In genomic region chr14:25554781-25555180, GRCm38 (mm10) we compare ENCODE assay signal across 9 mouse cellular contexts.
A peak's percentile ranks its signal among the peaks of the same experiment; 100 is the strongest.
DNase-seq lines count a peak whose midpoint lies in the region; ATAC-seq and TF ChIP-seq lines count a peak whose summit lies in the region.
"Had no signal": no experiment of that assay in that cellular context is flagged by ENCODE, and none has a peak within 500 bp of the region (broad histone marks: within the 10 kb centered on the region; RNA-seq: fewer than 3 reads in every experiment).

No protein-coding gene starts in this region.

- peaks cover 83% of the 10 kb centered on the region for H3K4me1 ChIP-seq in heart, embryonic 10.5 days
- H3K4me1 ChIP-seq in forebrain, postnatal 0 days (ENCODE audit: insufficient read depth) = peaks cover 29% of the 10 kb centered on the region
- H3K4me1 ChIP-seq in midbrain, embryonic 14.5 days (ENCODE audit: control insufficient read depth, insufficient read depth, low read length) = peaks cover 64% of the 10 kb centered on the region

- peak overlapping the region; percentile 63; the same call in 1 of the 2 replicates for H3K27ac ChIP-seq in heart, embryonic 10.5 days
- H3K27ac ChIP-seq in forebrain, postnatal 0 days (ENCODE audit: low read depth, low read length) = peak overlapping the region; percentile 10; the same call in 1 of the 2 replicates
- H3K27ac ChIP-seq in midbrain, embryonic 14.5 days (replicated peaks; ENCODE audit: low read depth, low read length) = peak overlapping the region; percentile 77

- no peak for DNase-seq in heart, embryonic 10.5 days (ENCODE audit: low spot score)
- no peak for DNase-seq in heart, postnatal 25 days (ENCODE audit: low spot score)
- DNase-seq in adrenal gland, postnatal 36 days = peak; percentile 63 to 66
- no peak for DNase-seq in forebrain, postnatal 0 days
- peak; percentile 58 for DNase-seq in midbrain, embryonic 14.5 days
- no peak for DNase-seq in testis, postnatal 14 days (ENCODE audit: low spot score)
- DNase-seq in urinary bladder, adult 2 months (ENCODE audit: low spot score) = no peak
- DNase-seq: layer of hippocampus, adult 9-11 months had no signal

- no peak overlapping the region for H3K4me2 ChIP-seq in forebrain, postnatal 0 days (ENCODE audit: low read depth)
- peak overlapping the region; percentile 31 for H3K4me2 ChIP-seq in midbrain, embryonic 14.5 days (ENCODE audit: low read length)

- ATAC-seq in forebrain, postnatal 0 days = no peak
- ATAC-seq in midbrain, embryonic 14.5 days (ENCODE audit: low FRiP score, low TSS enrichment) = no peak
- ATAC-seq in megakaryocyte progenitor cell, adult 5-6 weeks (replicated peaks; ENCODE audit: poor library complexity) = no peak

- intact Hi-C loops in heart, postnatal 25 days (cut with DNase I) = no loop called here

- no peak for TF ChIP-seq CTCF in forebrain, postnatal 0 days (IDR thresholded peaks at IDR 0.05; ENCODE audit: low read depth)

- no peak overlapping the region for H3K4me3 ChIP-seq in heart, embryonic 10.5 days
- H3K4me3 ChIP-seq in forebrain, postnatal 0 days (ENCODE audit: low read depth, low read length) = no peak overlapping the region
- H3K4me3 ChIP-seq in midbrain, embryonic 14.5 days (replicated peaks; ENCODE audit: low read depth, low read length) = no peak overlapping the region

- H3K27me3 ChIP-seq in heart, embryonic 10.5 days (ENCODE audit: insufficient read depth, poor library complexity, severe bottlenecking) = no peaks in the 10 kb centered on the region
- H3K27me3 ChIP-seq in forebrain, postnatal 0 days (ENCODE audit: insufficient read depth, low read length) = no peaks in the 10 kb centered on the region
- H3K27me3 ChIP-seq in midbrain, embryonic 14.5 days (ENCODE audit: control insufficient read depth, insufficient read depth, low read length) = no peaks in the 10 kb centered on the region

- H3K9ac ChIP-seq in forebrain, postnatal 0 days = peak overlapping the region; percentile 29; the same call in 1 of the 2 replicates
- H3K9ac ChIP-seq in midbrain, embryonic 14.5 days (replicated peaks; ENCODE audit: low read length) = no peak overlapping the region

- peaks cover 17% of the 10 kb centered on the region for H3K36me3 ChIP-seq in heart, embryonic 10.5 days
- H3K36me3 ChIP-seq in forebrain, postnatal 0 days (ENCODE audit: insufficient read depth) = no peaks in the 10 kb centered on the region
- peaks cover 4% of the 10 kb centered on the region; the same call in 1 of the 2 replicates for H3K36me3 ChIP-seq in midbrain, embryonic 14.5 days (ENCODE audit: control insufficient read depth, insufficient read depth, low read length)

- 16% methylated on average over 8 of the region's 8 CpGs for WGBS in heart, embryonic 10.5 days
- WGBS in forebrain, postnatal 0 days = 21% methylated on average over 8 of the region's 8 CpGs
- 5% methylated on average over 8 of the region's 8 CpGs for WGBS in midbrain, embryonic 14.5 days

- H3K9me3 ChIP-seq in heart, embryonic 10.5 days = no peaks in the 10 kb centered on the region
- no peaks in the 10 kb centered on the region for H3K9me3 ChIP-seq in forebrain, postnatal 0 days (ENCODE audit: low read length)
- H3K9me3 ChIP-seq in midbrain, embryonic 14.5 days (ENCODE audit: control insufficient read depth, low read length) = no peaks in the 10 kb centered on the region

Comparison
In these comparisons a context has a peak if more than half of its experiments do, and no peak if none do; other contexts are left out.
1. DNase-seq: peak in adrenal gland, postnatal 36 days (2 of 2) and midbrain, embryonic 14.5 days (single experiment); none in heart, embryonic 10.5 days (single experiment), heart, postnatal 25 days (single experiment), forebrain, postnatal 0 days (single experiment), testis, postnatal 14 days (single experiment) and urinary bladder, adult 2 months (single experiment).
2. H3K27ac ChIP-seq: peak in every context shown above with its lines; median percentile 77 in midbrain, embryonic 14.5 days; 63 in heart, embryonic 10.5 days; 10 in forebrain, postnatal 0 days.